Mouse (Mus musculus): Measurements from ENCODE around the gene Rundc3a. TPM values are rescaled to one million over a fixed set of nuclear protein-coding genes. Genes with fewer than 3 reads are reported as not detected.

Gene Rundc3a
- polyA plus RNA-seq, 1 experiment, result 4.0 TPM

DNA sequence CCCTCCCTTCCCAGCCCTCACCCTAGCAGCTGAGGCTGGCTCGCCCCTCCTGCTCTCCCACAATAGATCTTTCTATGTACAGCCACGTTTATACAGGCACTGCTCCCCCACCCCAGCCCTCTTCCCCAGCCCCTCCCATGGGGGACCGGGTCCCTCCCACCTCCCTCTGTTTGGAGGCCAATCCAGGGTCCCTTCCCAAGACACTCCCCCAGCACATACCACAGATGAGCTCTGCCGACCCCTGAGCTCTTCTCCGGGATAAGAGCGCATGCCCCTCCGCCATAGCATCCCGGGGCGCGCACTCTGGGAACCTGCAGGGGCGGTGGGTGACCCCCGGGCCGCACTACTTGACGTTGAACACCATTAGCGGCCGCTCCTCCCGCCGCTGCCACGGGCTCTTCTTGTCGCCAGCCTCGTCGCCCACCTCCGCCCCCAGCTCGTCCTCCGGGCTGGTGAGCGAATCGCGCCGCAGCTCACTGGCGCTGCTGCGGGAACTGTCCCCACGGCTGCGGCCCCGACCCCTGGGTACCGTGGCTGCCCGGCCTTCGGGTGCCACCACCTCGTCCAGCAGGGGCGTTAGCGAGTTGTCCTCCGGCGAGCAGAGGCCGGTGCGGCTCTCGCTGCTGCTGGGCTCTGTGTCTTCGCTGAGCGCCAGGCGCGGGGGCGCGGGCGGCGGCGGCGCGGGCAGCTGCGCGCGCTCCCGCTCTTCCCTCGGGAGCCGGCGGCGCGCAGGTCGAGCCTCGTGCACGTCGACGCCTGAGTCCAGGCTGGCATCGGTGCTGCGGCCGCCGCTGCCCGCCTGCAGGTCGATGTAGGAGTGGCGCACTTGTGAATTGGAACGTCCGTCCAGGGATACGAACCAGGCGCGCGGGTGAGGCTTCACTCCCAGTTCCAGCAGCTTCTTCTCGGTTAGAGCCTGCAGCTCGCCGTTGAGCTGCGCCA is 44.2 kb downstream of the Rundc3a start:
- peaks cover 21% of the 10 kb centered on the region for H3K4me1 ChIP-seq (ENCODE audit: control insufficient read depth, insufficient read depth, insufficient read length)
- H3K36me3 ChIP-seq (ENCODE audit: control insufficient read depth, insufficient read depth, low read length), result peaks cover 6% of the 10 kb centered on the region; the same call in 1 of the 2 replicates
- no peak for TF ChIP-seq POLR2A (IDR thresholded peaks at IDR 0.05; ENCODE audit: low read depth, low read length)
- no peak for TF ChIP-seq CTCF (IDR thresholded peaks at IDR 0.05; ENCODE audit: extremely low read depth, insufficient read depth, insufficient read length, insufficient replicate concordance)
- peak overlapping the region; percentile 51; the same call in 1 of the 2 replicates for H3K4me3 ChIP-seq (ENCODE audit: extremely low read depth, insufficient read depth, insufficient read length)
- peak in 1 of 2 experiments; percentile 43 for DNase-seq (ENCODE audit: low read depth in 1 of 2, low spot score in 2 of 2)
- WGBS, result 63% methylated on average over 85 of the region's 87 CpGs
- H3K27ac ChIP-seq (ENCODE audit: insufficient read depth, low read length), result no peak overlapping the region
- 0 out of 2 replicates have a peak, but pooled peaks cover 2% of the 10 kb centered on the region for H3K27me3 ChIP-seq (ENCODE audit: control insufficient read depth, insufficient read depth, low read length)

DNA sequence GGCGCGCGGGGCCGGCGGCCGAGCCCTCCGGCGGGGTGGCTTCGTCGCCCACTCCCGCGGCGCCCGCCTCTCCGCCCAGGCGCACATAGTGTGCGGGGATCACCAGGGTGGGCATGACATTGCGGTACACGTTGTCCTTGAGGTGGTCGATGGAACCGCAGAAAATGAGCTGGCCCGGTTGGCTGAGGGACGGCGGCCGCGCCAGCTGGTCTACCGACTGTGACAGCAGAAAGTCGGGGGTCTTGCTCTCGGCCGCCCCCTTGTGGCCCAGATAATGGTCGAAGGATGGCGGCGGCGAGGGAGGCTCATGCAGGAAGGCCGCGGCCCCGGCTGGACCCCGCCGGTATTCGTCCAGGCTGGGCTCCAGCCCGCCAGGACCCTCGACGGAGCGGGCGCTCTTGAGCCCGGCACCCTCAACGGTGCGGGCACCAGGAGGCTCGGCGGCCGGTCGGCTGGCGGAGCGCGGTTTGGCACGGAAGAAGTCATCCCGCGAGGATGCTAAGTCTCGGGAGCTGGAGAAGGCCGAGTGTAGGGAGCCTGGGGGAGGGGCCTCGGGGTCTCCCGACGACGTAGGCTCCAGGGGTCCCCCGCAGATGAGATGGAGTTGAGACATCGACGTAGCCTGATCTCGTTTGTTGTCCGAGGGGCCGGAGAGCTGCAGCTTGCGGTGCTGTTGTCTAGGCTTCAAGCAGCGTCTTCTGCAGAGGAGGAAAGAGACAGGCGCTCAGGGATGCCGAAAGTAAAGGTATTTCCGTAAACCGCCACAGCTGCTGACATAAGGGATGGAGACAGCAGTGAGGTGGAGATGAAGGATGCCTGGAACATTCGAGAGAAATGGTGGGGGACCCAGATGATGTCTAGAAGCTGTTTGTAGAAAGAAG is 45.2 kb downstream of the Rundc3a start:
- Histone ChIP-seq H3K4me1 (ENCODE audit: control insufficient read depth, insufficient read depth, insufficient read length) (peaks cover 12% of the 10 kb centered on the region; the same call in 1 of the 2 replicates), H3K27me3 (ENCODE audit: control insufficient read depth, insufficient read depth, low read length) (0 out of 2 replicates have a peak, but pooled peaks cover 2% of the 10 kb centered on the region), H3K4me3 (ENCODE audit: extremely low read depth, insufficient read depth, insufficient read length) (peak overlapping the region; percentile 51; the same call in 1 of the 2 replicates), H3K36me3 (ENCODE audit: control insufficient read depth, insufficient read depth, low read length) (peaks cover 6% of the 10 kb centered on the region; the same call in 1 of the 2 replicates), H3K27ac (ENCODE audit: insufficient read depth, low read length) (no peak overlapping the region)
- WGBS, result 47% methylated on average over 77 of the region's 77 CpGs
- DNase-seq (ENCODE audit: low read depth in 1 of 2, low spot score in 2 of 2), result peak in 1 of 2 experiments; percentile 63
- TF ChIP-seq CTCF (IDR thresholded peaks at IDR 0.05; ENCODE audit: extremely low read depth, insufficient read depth, insufficient read length, insufficient replicate concordance) (peak; percentile 72), POLR2A (IDR thresholded peaks at IDR 0.05; ENCODE audit: low read depth, low read length) (no peak)

DNA sequence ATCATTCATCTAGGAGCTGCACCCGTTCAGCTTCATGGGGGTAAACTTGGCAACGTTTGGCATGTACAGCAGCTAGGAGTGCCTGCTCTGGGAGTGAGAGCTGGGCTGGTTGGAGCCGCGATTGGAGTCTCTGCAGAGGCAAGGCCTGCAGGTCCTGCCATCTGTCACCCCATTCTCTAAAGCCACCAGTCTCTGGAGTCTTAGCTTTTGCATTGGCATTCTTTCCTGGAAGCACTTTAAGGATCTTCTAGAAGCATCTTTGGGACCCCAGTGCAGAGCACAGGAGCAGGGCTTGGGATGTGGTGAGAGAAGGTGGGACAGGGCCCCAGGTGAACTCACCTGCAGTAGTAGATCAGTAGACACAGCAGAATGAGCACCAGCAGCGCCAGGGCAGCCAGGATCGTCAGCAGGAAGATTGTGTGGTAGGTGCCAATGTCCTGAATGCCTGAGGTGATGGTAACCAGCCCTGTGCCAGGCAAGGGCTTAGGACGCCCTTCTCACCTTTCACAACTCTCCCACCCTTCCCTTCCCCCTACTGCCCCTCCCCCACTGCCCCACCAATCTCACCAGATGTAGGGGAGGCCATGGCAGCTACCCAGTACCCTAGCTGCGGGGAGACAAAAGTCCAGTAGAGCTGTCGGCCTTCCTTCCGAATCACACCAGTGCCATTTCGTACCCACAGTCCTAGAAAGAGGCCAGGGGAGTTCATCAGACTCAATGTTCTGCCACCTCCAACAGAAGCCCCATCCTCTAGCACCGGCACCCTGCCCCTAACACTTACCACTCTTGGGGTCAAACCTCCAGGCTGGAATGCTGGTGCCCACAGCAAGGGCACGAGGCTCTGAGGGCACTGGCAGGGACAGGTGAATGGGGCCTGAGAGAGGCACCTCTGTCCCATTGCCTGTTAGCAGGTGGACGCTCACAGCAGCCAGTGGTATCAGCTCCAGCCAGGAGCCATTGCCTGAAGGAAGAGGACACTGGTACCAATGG is 46.2 kb downstream of the Rundc3a start:
- no peak for TF ChIP-seq CTCF (IDR thresholded peaks at IDR 0.05; ENCODE audit: extremely low read depth, insufficient read depth, insufficient read length, insufficient replicate concordance)
- TF ChIP-seq POLR2A (IDR thresholded peaks at IDR 0.05; ENCODE audit: low read depth, low read length), result no peak
- H3K27me3 ChIP-seq (ENCODE audit: control insufficient read depth, insufficient read depth, low read length), result 0 out of 2 replicates have a peak, but pooled peaks cover 2% of the 10 kb centered on the region
- H3K27ac ChIP-seq (ENCODE audit: insufficient read depth, low read length), result no peak overlapping the region
- WGBS, result 89% methylated on average over 14 of the region's 14 CpGs
- no peak for DNase-seq (ENCODE audit: low read depth in 1 of 2, low spot score in 2 of 2)
- H3K36me3 ChIP-seq (ENCODE audit: control insufficient read depth, insufficient read depth, low read length), result peaks cover 6% of the 10 kb centered on the region; the same call in 1 of the 2 replicates
- peaks cover 9% of the 10 kb centered on the region; the same call in 1 of the 2 replicates for H3K4me1 ChIP-seq (ENCODE audit: control insufficient read depth, insufficient read depth, insufficient read length)
- H3K4me3 ChIP-seq (ENCODE audit: extremely low read depth, insufficient read depth, insufficient read length), result no peak overlapping the region

DNA sequence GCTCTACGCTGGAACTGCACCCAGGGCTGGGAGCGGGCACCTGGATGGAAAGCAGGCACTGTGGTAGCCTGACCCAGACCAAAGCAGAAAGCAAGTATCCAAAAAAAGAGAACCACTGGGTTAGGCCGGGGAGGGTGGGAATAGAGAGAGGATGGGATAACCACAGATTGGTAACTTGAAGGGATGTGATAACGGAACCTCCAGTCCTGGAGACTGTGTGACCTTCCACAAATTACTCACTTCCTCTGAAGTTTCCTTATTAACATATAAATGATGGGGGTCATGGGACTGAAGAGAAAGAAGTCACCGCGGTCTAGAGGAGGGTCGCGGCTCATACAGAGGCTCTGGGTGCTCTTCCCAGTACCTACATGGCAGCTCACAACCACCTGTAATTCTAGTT is 47.1 kb downstream of the Rundc3a start:
- 0 out of 2 replicates have a peak, but pooled peaks cover 2% of the 10 kb centered on the region for H3K27me3 ChIP-seq (ENCODE audit: control insufficient read depth, insufficient read depth, low read length)
- TF ChIP-seq CTCF (IDR thresholded peaks at IDR 0.05; ENCODE audit: extremely low read depth, insufficient read depth, insufficient read length, insufficient replicate concordance), result no peak
- no peak for TF ChIP-seq POLR2A (IDR thresholded peaks at IDR 0.05; ENCODE audit: low read depth, low read length)
- H3K27ac ChIP-seq (ENCODE audit: insufficient read depth, low read length), result no peak overlapping the region
- peaks cover 9% of the 10 kb centered on the region; the same call in 1 of the 2 replicates for H3K4me1 ChIP-seq (ENCODE audit: control insufficient read depth, insufficient read depth, insufficient read length)
- no peak for DNase-seq (ENCODE audit: low read depth in 1 of 2, low spot score in 2 of 2)
- H3K36me3 ChIP-seq (ENCODE audit: control insufficient read depth, insufficient read depth, low read length), result peaks cover 6% of the 10 kb centered on the region; the same call in 1 of the 2 replicates
- H3K4me3 ChIP-seq (ENCODE audit: extremely low read depth, insufficient read depth, insufficient read length), result no peak overlapping the region
- WGBS, result 79% methylated on average over 8 of the region's 8 CpGs

DNA sequence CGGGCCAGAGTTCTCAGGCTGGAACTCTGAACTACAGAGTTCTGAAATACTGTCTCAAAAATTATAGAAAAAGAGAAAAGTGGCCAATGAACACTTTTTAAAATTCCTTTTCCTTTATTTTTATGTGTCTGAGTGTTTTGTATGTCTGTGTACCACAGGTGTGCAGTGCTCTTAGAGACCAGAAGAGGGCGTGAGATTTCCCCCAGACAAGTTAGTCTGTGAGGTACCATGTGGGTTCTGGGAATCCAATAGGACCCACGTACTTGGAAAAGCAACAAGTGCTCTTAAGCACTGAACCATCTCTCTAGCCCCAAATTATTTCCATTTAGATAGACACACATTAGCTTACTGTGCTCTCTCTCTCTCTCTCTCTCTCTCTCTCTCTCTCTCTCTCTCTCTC is 48.2 kb downstream of the Rundc3a start:
- no peak for DNase-seq (ENCODE audit: low read depth in 1 of 2, low spot score in 2 of 2)
- H3K27me3 ChIP-seq (ENCODE audit: control insufficient read depth, insufficient read depth, low read length), result peaks cover 4% of the 10 kb centered on the region

More for the DNA sequence above, 48.2 kb downstream of the Rundc3a start:
- Histone ChIP-seq H3K4me1 (ENCODE audit: control insufficient read depth, insufficient read depth, insufficient read length) (peaks cover 9% of the 10 kb centered on the region; the same call in 1 of the 2 replicates), H3K36me3 (ENCODE audit: control insufficient read depth, insufficient read depth, low read length) (no peaks in the 10 kb centered on the region), H3K27ac (ENCODE audit: insufficient read depth, low read length) (no peak overlapping the region), H3K4me3 (ENCODE audit: extremely low read depth, insufficient read depth, insufficient read length) (no peak overlapping the region)
- 87% methylated on average over 3 of the region's 3 CpGs for WGBS
- TF ChIP-seq POLR2A (IDR thresholded peaks at IDR 0.05; ENCODE audit: low read depth, low read length) (no peak), CTCF (IDR thresholded peaks at IDR 0.05; ENCODE audit: extremely low read depth, insufficient read depth, insufficient read length, insufficient replicate concordance) (no peak)
